Mouse (Mus musculus) retina, embryonic 14.5 days (tissue): ENCODE measurements around the gene Hnrnpu.

Experiments used
- DNase-seq: peaks from one replicate; pipeline ENCODE4 v3.0.0-alpha.2; 2015; ENCODE audit warnings: low spot score

Hnrnpu gene

GRCm38 (mm10) chr1:178340213-178340612, 2.6 kb upstream of the Hnrnpu start:
- DNase-seq: no peak

DNA sequence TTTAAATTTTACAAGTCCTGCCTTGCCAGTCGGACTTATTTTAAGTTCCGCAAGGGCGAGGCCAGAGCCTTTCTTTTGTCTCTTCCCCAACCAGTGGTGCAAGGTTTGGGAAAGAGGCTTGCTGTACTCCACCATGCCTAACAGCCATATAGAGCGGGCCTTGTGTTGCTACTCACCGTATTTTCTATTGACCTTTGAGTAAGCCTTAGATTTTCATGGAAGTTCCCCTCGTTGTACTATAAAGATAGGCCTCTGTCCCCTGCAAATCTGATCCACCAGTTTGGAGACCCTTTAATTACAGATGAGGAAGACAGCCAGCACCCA, 683 bp upstream of the Hnrnpu start:
- no peak for DNase-seq

DNA sequence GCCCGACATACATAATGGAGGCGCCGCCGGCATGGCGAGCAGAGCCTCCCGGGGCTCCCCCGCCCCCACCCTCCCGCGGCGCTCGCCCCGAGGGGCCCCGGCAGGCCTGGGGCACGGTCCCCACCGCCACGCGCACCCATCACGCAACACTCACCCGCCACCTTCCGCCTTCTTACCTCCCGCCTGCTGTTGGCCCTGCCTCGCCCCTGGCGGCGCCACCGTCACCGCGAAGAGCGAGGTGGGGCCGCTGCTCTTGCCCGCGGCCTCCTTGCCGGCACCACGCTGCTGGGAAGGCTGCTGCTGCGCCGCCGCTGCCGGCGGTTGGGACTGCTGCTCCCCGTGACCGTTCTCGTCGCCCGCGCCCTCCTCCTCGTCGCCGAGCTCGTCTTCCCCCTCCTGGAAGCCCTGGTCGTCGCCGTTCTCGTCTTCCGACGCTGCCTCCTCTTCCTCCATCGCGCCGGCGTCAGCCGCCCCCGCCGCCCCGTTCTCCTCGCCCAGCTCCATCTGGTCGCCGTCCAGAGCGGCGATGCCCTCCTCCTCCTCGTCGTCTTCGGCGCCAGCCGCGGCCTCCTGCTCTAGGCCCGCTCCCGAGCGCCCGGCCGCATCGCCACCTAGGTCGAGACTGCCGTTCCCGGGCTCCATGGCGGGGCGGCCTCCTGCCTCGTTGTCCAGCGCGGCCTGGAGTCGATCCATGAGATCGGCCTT, 668 bp downstream of the Hnrnpu start:
- no peak for DNase-seq

GRCm38 (mm10) chr1:178336289-178336775, 1.3 kb downstream of the Hnrnpu start:
- peak; percentile 95 for DNase-seq

GRCm38 (mm10) chr1:178335860-178336261, 1.7 kb downstream of the Hnrnpu start:
- DNase-seq: no peak

- no peak for DNase-seq
Observed at GRCm38 (mm10) chr1:178329946-178330345, 7.7 kb downstream of the Hnrnpu start.

- no peak for DNase-seq
Observed at GRCm38 (mm10) chr1:178329017-178329416, 8.6 kb downstream of the Hnrnpu start.

DNA sequence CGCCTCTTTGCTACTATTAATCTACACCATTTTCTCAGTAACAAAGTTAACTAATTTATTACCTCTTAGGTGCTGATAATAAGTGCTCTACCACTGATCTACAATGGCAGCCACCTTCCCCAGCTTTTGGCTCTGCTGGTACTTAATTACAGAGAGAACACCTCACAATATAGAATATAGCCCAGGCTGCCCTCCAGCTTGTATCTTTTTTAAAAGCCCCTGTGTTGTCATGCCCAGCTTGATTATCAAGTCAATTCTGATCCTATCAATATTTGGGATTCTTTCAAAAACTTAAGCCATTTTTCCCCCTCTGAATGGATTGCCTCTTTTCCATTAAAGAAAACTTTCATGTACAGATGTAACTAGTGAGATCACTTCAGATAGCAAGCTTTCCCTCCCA, 10.6 kb downstream of the Hnrnpu start:
- no peak for DNase-seq

DNA sequence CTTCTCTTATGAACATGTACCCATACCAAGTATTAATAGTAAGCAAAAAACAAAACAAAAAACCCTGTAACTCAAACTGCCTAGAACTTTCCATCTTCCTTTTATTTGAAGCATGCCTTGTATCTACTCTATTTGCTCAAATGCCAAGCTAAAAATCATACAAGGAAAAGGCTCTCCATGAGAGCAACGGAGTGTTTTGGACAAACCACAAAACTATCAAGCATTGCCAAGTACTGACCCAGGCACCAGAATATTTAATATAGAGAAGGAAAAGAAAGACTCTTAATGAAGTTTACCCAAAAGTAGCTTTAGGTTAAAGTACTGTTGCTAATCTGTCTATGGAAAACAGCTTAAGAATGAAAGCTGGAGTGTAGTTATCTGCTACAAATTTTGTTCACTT, 11.2 kb downstream of the Hnrnpu start:
- DNase-seq: no peak

DNA sequence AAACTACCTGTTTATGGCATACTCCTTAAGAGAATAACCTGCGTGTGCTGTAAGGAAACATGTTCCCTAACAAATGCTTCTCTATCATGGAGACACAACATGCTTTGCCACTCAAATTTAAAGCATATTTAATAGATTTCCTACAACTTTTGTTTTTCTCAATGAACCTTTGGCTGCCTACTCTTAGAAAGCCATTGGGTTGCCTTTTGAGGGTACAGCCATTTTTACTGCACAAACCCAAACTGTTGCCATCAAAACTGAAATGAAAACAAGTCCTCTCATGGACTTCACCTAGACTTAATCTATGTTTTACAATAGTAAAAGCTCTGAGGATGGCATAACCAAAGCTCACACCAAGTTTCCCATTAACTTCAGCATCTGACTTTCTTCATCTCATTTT, 13.0 kb downstream of the Hnrnpu start:
- no peak for DNase-seq

DNA sequence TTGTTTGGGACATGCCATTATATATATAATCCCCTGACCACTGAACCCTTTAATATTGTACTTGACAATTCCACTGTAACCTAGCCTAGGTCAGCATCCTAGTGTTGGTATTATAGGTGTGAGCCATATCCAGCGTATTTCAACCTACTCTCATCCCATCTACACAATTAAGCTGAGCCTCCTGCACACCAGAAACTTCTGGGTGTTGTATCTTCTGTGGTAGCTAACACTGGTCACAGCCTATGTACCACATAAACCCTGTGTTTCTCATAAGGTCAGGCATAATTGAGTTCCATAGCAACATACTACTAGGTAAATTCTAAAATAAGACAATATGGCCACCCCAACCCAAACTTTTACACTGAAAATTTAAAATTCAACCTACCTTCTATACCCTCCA, 14.4 kb downstream of the Hnrnpu start:
- DNase-seq: no peak

DNA sequence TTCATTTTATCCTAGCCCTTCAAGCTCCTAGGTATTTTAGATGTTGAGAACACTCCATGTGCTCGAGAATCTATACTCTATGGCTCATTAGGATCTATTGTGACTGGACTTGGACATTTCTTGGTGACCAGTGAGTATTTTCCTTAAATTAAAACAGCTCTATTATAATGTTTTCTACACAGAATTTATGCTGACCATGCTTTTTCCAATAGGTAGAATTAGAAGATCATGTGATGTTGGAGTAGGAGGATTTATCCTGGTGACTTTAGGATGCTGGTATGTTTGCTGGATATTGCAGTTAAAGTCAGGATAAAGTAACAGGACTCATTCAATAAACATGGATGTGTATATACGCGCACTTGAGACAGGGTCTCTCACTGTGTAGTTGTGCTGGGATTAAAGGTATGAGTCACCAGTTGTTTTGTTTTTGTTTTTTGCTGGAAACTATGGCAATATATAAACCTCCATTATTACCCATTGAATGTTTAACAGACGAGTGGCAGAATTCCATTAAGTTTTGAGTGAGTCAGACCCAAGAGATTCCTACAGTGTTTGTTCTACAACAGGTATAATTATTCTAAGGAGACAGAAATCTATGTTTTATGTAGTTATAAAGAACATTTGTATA, 15.8 kb downstream of the Hnrnpu start:
- no peak for DNase-seq

- DNase-seq: no peak
Observed at GRCm38 (mm10) chr1:178320723-178321590, 16.6 kb downstream of the Hnrnpu start.

- no peak for DNase-seq
Observed at GRCm38 (mm10) chr1:178320038-178320722, 17.4 kb downstream of the Hnrnpu start.

- no peak for DNase-seq
Observed at GRCm38 (mm10) chr1:178319295-178320037, 18.1 kb downstream of the Hnrnpu start.

DNA sequence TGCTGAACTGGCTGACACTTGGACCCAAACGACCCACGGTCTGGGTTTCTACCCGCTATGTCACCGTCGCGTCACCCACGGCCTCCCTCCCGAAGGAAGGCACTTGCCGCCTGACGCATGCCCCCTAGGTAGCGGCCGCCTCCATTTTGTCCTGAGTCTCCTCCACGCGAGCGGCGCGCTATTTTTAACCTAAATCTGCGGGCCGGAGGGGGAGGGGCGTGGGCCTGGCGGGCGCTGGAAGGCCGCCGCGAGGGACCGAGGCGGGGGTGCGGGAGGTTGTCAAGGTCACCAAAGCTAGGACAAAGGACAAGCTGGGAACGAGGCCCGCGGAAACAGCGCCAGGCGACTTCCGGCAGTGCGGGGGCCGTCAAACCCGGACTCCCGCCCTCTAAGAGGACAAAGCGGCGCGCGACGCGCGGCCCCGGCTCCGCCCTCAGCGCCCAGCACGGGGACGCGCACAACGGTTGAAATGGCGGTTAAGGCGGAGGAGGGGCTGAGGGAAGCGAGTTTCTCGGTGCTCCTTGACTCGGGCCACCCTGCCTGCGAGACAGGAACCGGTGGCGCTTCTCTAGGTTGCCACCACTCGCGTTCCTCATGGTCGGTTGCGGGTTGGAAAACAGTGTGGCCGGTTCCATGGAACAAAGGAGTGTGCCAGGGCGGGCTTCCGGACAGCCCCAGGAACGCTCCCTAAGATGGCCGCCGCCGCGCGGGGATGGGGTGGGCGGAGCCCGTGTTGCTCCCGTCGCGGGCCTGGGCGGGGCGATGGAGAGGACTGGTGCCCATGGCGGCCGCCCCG, 19.0 kb downstream of the Hnrnpu start, which contains the start of gene Cox20:
Gene Cox20, plus strand, starts transcription at position 742 of the 796 bp plus-strand sequence.
- peak; percentile 97 for DNase-seq

DNA sequence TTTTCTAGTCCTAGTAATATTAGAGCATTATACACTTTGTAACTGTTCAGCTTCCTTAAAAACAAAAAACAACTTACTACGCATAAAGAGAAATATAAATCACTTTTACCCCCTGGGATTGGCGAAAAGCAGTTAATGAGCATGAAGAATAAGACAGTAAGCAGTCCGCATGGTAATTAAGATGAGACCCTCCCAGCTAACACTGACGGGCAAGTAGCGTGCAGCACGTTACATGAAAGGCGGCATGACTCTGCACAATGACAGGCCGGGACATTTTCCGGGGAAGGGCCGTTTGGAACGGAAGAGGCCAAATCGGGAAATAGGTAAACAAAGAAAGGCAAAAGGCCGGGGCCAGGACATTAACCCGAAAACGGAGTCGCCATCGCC, 19.6 kb downstream of the Hnrnpu start:
- no peak for DNase-seq

DNA sequence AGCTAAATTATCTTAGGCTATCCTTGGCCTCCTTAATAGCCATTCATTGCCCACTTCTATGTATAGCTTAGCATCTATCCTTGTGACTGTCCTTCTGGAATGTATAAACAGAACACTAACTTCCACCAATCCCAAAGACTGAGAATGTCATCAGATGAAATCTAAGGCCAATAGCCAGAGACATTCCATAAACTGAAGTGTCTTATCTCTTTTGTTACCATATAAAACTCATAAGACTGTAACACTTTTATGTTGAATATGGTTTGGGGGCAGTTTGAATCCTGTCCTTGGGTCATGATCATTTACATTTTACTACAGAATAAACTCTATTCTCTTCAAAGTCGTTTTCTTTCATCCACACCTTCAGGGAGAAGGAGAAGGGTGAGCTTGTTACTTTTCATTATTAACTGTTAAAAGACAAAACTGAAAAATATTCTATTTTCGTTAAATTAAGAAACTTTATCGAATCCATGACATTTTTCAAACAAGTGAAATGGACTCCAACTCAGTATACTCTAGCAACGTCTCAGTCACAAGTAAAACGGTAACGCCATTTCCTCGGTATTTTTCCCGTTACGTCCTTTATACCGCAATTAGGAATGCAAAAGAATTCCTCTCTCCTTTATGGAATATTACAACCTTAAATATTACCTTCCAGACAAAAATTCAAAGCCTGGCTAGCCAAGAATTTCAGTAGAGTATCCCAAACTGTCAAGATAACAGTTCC, 20.2 kb downstream of the Hnrnpu start:
- no peak for DNase-seq

DNA sequence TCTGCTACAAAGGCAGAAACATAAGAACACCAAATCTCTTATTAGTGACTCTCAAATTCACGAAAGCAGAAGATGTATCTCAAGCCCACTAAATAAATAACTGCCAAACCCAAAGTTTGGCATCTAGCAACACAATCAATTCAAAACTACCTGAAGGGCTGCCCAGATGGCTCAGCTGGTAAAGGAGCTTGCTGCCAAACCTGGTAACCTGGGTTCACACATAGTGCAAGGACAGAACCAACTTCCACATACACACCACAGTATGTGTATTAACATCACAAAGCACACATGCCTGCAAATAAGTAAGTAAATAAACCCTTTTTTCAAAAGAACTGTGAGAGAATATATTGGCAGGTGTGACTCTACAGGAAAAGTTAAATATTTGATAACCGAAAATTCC, 23.4 kb downstream of the Hnrnpu start:
- DNase-seq: no peak

DNA sequence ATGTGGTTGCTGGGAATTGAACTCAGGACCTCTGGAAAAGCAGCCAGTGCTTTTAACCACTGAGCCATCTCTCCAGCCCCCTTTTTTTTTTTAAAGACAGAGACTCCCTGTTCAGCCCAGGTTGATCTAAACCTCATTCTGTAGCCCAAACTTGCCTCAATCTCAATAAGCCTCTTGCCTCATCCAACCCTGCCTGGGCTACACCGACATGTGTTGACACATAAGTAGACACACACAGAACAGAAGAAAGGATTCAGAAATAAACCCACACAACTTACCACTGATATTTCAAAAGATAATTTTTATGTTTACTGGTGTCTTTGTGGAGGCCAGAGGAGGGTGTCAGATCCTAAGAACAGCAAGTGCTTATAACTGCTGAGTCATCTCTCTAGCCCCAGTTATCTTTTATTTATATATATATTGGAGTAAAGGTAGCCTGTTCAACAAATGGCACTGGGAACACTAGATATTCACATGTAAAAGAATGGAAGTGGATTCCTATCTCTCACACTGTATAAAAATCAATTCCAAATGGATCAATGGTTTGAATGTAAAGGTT, 24.5 kb downstream of the Hnrnpu start:
- DNase-seq: no peak
